Mouse (Mus musculus) midbrain, postnatal 0 days (tissue): ENCODE results near the gene Slc2a1. TPM values are rescaled to one million over a fixed set of nuclear protein-coding genes. Genes with fewer than 3 reads are reported as not detected.

ENCODE experiments used
- ATAC-seq: fragments of 200-750 bp; cut with Nextera tagmentation; 2 replicates; pipeline ENCODE4 v1.8.0; 2017; ENCODE audit warnings: moderate number of reproducible peaks, mild to moderate bottlenecking, moderate TSS enrichment, moderate library complexity; ENCODE audit not compliant: low FRiP score
- DNase-seq: peaks from one replicate; pipeline ENCODE4 v3.0.0-alpha.2; 2015; ENCODE audit warnings: low spot score
- H3K27ac ChIP-seq: fragments of 300-500 bp; sonication (generic); 2 replicates; pipeline ENCODE4 v1.5.1; 2014; ENCODE audit warnings: low read depth, mild to moderate bottlenecking, low read length, mixed read lengths
- H3K27me3 ChIP-seq: fragments of 300-500 bp; sonication (generic); 2 replicates; pipeline ENCODE4 v1.6.1; 2014; ENCODE audit warnings: low read length, control low read depth, mixed read lengths; ENCODE audit not compliant: insufficient read depth
- H3K36me3 ChIP-seq: fragments of 300-500 bp; sonication (generic); 2 replicates; pipeline ENCODE4 v1.6.1; 2014; ENCODE audit warnings: low read length, control low read depth, mixed read lengths; ENCODE audit not compliant: insufficient read depth
- H3K4me1 ChIP-seq: fragments of 300-500 bp; sonication (generic); 2 replicates; pipeline ENCODE4 v1.6.1; 2014; ENCODE audit warnings: mild to moderate bottlenecking, control low read depth, antibody characterized with exemption, low read length, mixed read lengths; ENCODE audit not compliant: insufficient read depth
- H3K4me2 ChIP-seq: fragments of 300-500 bp; sonication (generic); 2 replicates; pipeline ENCODE4 v1.6.1; 2014; ENCODE audit warnings: low read depth, mild to moderate bottlenecking, low read length, mixed read lengths; ENCODE audit not compliant: poor library complexity, severe bottlenecking
- H3K4me3 ChIP-seq: fragments of 300-500 bp; sonication (generic); 2 replicates; pipeline ENCODE4 v1.5.1; 2014; ENCODE audit warnings: low read depth, mild to moderate bottlenecking, low read length, moderate library complexity
- H3K9ac ChIP-seq: fragments of 300-500 bp; sonication (generic); replicated peaks from 2 replicates; pipeline ENCODE4 v1.6.1; 2014; ENCODE audit warnings: mild to moderate bottlenecking, low read length, moderate library complexity, mixed read lengths; ENCODE audit not compliant: poor library complexity, severe bottlenecking
- H3K9me3 ChIP-seq: fragments of 300-500 bp; sonication (generic); 2 replicates; pipeline ENCODE4 v1.6.1; 2016; ENCODE audit warnings: low read length, control low read depth
- CTCF ChIP-seq: IDR thresholded peaks from 2 replicates; pipeline ENCODE4 v1.5.1; 2016; ENCODE audit warnings: antibody characterized with exemption, mild to moderate bottlenecking
- WGBS: fragments of 180-500 bp; shearing (Covaris S2); extraction: QIAGEN DNeasy Blood & Tissue Kit; methylation state at CpG from one replicate; pipeline ENCODE4 v1.1.7; 2014; 5-methylcytosine and 5-hydroxymethylcytosine counted together
- polyA plus RNA-seq: library from polyadenylated mRNA; unstranded; fragments of >200 nt; fragmentation: Nextera tagmentation; extraction: Ambion mirVana; gene quantifications from 2 replicates; pipeline ENCODE4 v1.2.1, GENCODE M21; 2015
- total RNA-seq: library from RNA; depleted of rRNA; stranded (reverse); fragments of >200 nt; gene quantifications from 2 replicates; pipeline ENCODE4 v1.2.3, GENCODE M21; 2014

Slc2a1 gene
- total and polyA plus RNA-seq, 2 experiments from 2014 or later, result 43.1 to 104 TPM

GRCm38 (mm10) chr4:119101392-119101791 is 7.1 kb upstream of the Slc2a1 start:
- Histone ChIP-seq H3K9me3 (no peaks in the 10 kb centered on the region), H3K27ac (no peak overlapping the region), H3K27me3 (no peaks in the 10 kb centered on the region), H3K4me3 (no peak overlapping the region), H3K4me1 (no peaks in the 10 kb centered on the region), H3K9ac (no peak overlapping the region), H3K36me3 (no peaks in the 10 kb centered on the region), H3K4me2 (no peak overlapping the region)
- no peak for TF ChIP-seq CTCF
- ATAC-seq (no peak), DNase-seq (no peak)
- 90% methylated on average over 3 of the region's 3 CpGs for WGBS

GRCm38 (mm10) chr4:119102350-119103126 is 6.0 kb upstream of the Slc2a1 start:
- H3K9me3 ChIP-seq, result no peaks in the 10 kb centered on the region
- H3K4me2 ChIP-seq, result no peak overlapping the region
- H3K36me3 ChIP-seq, result no peaks in the 10 kb centered on the region
- no peak for ATAC-seq
- no peak overlapping the region for H3K27ac ChIP-seq
- H3K4me1 ChIP-seq, result no peaks in the 10 kb centered on the region
- no peak for DNase-seq
- H3K27me3 ChIP-seq, result no peaks in the 10 kb centered on the region
- no peak overlapping the region for H3K9ac ChIP-seq
- WGBS, result 84% methylated on average over 7 of the region's 7 CpGs
- no peak overlapping the region for H3K4me3 ChIP-seq
- no peak for TF ChIP-seq CTCF

GRCm38 (mm10) chr4:119104847-119105246 is 3.7 kb upstream of the Slc2a1 start:
- no peaks in the 10 kb centered on the region for H3K27me3 ChIP-seq
- no peak overlapping the region for H3K4me3 ChIP-seq
- DNase-seq, result no peak
- no peak overlapping the region for H3K27ac ChIP-seq
- no peaks in the 10 kb centered on the region for H3K9me3 ChIP-seq
- 33% methylated on average over 4 of the region's 4 CpGs for WGBS
- H3K36me3 ChIP-seq, result no peaks in the 10 kb centered on the region
- no peak for ATAC-seq
- no peak overlapping the region for H3K4me2 ChIP-seq
- no peak for TF ChIP-seq CTCF
- H3K4me1 ChIP-seq, result no peaks in the 10 kb centered on the region
- H3K9ac ChIP-seq, result no peak overlapping the region

- DNase-seq (peak; percentile 54), ATAC-seq (peak; percentile 34)
- WGBS, result under 1% methylated on average over 18 of the region's 18 CpGs
- H3K4me2 ChIP-seq, result peak overlapping the region; percentile 77
- no peaks in the 10 kb centered on the region for H3K36me3 ChIP-seq
- no peaks in the 10 kb centered on the region for H3K4me1 ChIP-seq
- no peaks in the 10 kb centered on the region for H3K9me3 ChIP-seq
- no peak for TF ChIP-seq CTCF
- H3K27ac ChIP-seq, result no peak overlapping the region
- H3K27me3 ChIP-seq, result no peaks in the 10 kb centered on the region
- peak overlapping the region; percentile 59 for H3K9ac ChIP-seq
- peak overlapping the region; percentile 36 for H3K4me3 ChIP-seq
These were observed 2.8 kb upstream of the Slc2a1 start for GRCm38 (mm10) chr4:119105704-119106103.

GRCm38 (mm10) chr4:119107867-119108266 is 644 bp upstream of the Slc2a1 start:
- Histone ChIP-seq H3K27ac (no peak overlapping the region), H3K4me3 (no peak overlapping the region), H3K4me1 (no peaks in the 10 kb centered on the region), H3K9me3 (no peaks in the 10 kb centered on the region), H3K9ac (no peak overlapping the region), H3K36me3 (no peaks in the 10 kb centered on the region), H3K4me2 (peak overlapping the region; percentile 92), H3K27me3 (no peaks in the 10 kb centered on the region)
- no peak for TF ChIP-seq CTCF
- no peak for ATAC-seq
- 77% methylated on average over 2 of the region's 2 CpGs for WGBS
- no peak for DNase-seq

GRCm38 (mm10) chr4:119109640-119110039 is 1.1 kb downstream of the Slc2a1 start:
- TF ChIP-seq CTCF, result no peak
- Histone ChIP-seq H3K4me1 (no peaks in the 10 kb centered on the region), H3K9me3 (no peaks in the 10 kb centered on the region), H3K9ac (peak overlapping the region; percentile 66; the same call in 1 of the 2 replicates), H3K27ac (no peak overlapping the region), H3K4me2 (peak overlapping the region; percentile 92), H3K27me3 (no peaks in the 10 kb centered on the region), H3K4me3 (peak overlapping the region; percentile 70), H3K36me3 (no peaks in the 10 kb centered on the region)
- ATAC-seq (no peak), DNase-seq (no peak)
- WGBS, result 5% methylated on average over 11 of the region's 11 CpGs
